Mouse (Mus musculus) neural tube, embryonic 14.5 days (tissue): ENCODE results near the gene Ctse. TPM values are rescaled to one million over a fixed set of nuclear protein-coding genes. Genes with fewer than 3 reads are reported as not detected.
A peak's percentile ranks its signal among the peaks of the same experiment; 100 is the strongest.

Experiments
- ATAC-seq: fragments of 200-750 bp; cut with Nextera tagmentation; 2 replicates; pipeline ENCODE4 v1.8.0; 2017; ENCODE audit warnings: low read depth, mild to moderate bottlenecking, moderate TSS enrichment, moderate library complexity
- H3K27ac ChIP-seq: fragments of 300-500 bp; sonication (generic); 2 replicates; pipeline ENCODE4 v1.5.1; 2014; ENCODE audit warnings: low read depth, mild to moderate bottlenecking, control low read depth, low read length, moderate library complexity, mixed read lengths
- H3K27me3 ChIP-seq: fragments of 300-500 bp; sonication (generic); 2 replicates; pipeline ENCODE4 v1.6.1; 2014; ENCODE audit warnings: low read length; ENCODE audit not compliant: control insufficient read depth, insufficient read depth
- H3K36me3 ChIP-seq: fragments of 300-500 bp; sonication (generic); 2 replicates; pipeline ENCODE4 v1.6.1; 2014; ENCODE audit warnings: low read length, mixed read lengths; ENCODE audit not compliant: control insufficient read depth, insufficient read depth
- H3K4me1 ChIP-seq: fragments of 300-500 bp; sonication (generic); 2 replicates; pipeline ENCODE4 v1.6.1; 2014; ENCODE audit warnings: low read length; ENCODE audit not compliant: control insufficient read depth, insufficient read depth
- H3K4me2 ChIP-seq: fragments of 300-500 bp; sonication (generic); 2 replicates; pipeline ENCODE4 v1.6.1; 2014; ENCODE audit warnings: mild to moderate bottlenecking, low read depth, low read length, control low read depth
- H3K4me3 ChIP-seq: fragments of 300-500 bp; sonication (generic); 2 replicates; pipeline ENCODE4 v1.5.1; 2014; ENCODE audit warnings: low read depth, low read length, control low read depth, mixed read lengths
- H3K9ac ChIP-seq: fragments of 300-500 bp; sonication (generic); replicated peaks from 2 replicates; pipeline ENCODE4 v1.6.1; 2014; ENCODE audit warnings: low read depth, mild to moderate bottlenecking, control low read depth, low read length, mixed read lengths
- H3K9me3 ChIP-seq: fragments of 300-500 bp; sonication (generic); 2 replicates; pipeline ENCODE4 v1.6.1; 2016; ENCODE audit warnings: low read length; ENCODE audit not compliant: control insufficient read depth
- WGBS: fragments of 180-500 bp; shearing (Covaris S2); extraction: QIAGEN DNeasy Blood & Tissue Kit; methylation state at CpG from one replicate; pipeline ENCODE4 v1.1.7; 2014; 5-methylcytosine and 5-hydroxymethylcytosine counted together
- polyA plus RNA-seq: library from polyadenylated mRNA; unstranded; fragments of >200 nt; fragmentation: Nextera tagmentation; extraction: Ambion mirVana; gene quantifications from 2 replicates; pipeline ENCODE4 v1.2.1, GENCODE M21; 2014

Ctse gene
- polyA plus RNA-seq, 1 experiment from 2014 or later: not detected

DNA sequence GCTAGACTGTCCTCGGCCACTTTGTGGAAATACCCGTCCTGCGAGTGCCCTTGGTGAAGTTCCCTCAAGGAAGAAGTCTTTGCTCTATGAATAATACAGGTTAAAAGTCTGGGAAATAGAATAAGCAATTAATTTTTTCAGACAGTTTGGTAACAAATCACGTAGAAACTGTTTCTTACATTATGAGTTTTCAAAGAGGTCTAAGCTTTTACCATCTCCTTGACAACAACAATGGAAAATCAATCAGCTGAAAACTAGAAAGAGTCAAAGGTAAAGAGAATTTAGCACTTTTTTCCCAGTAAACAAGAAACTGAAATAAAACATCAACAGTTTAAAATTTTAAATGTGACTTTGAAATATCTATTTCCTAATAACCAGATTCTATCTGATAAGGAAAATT, 2.0 kb downstream of the Ctse start:
- 75% methylated on average over 4 of the region's 4 CpGs for WGBS
- Histone ChIP-seq H3K4me2 (no peak overlapping the region), H3K36me3 (no peaks in the 10 kb centered on the region), H3K9ac (no peak overlapping the region), H3K9me3 (no peaks in the 10 kb centered on the region), H3K4me3 (no peak overlapping the region), H3K27ac (no peak overlapping the region), H3K4me1 (no peaks in the 10 kb centered on the region), H3K27me3 (no peaks in the 10 kb centered on the region)
- no peak for ATAC-seq

- WGBS: 95% methylated on average over 13 of the region's 13 CpGs
- ATAC-seq: no peak
Measured at GRCm38 (mm10) chr1:131641565-131641964, 3.5 kb downstream of the Ctse start.

GRCm38 (mm10) chr1:131642251-131642650, 4.1 kb downstream of the Ctse start:
- WGBS: 92% methylated on average over 2 of the region's 2 CpGs
- no peak for ATAC-seq
- H3K4me1 ChIP-seq: no peaks in the 10 kb centered on the region
- H3K4me3 ChIP-seq: no peak overlapping the region
- no peak overlapping the region for H3K9ac ChIP-seq
- H3K9me3 ChIP-seq: no peaks in the 10 kb centered on the region
- H3K4me2 ChIP-seq: no peak overlapping the region
- no peaks in the 10 kb centered on the region for H3K36me3 ChIP-seq
- H3K27ac ChIP-seq: no peak overlapping the region
- no peaks in the 10 kb centered on the region for H3K27me3 ChIP-seq

More at GRCm38 (mm10) chr1:131641565-131641964, 3.5 kb downstream of the Ctse start:
- Histone ChIP-seq H3K27ac (no peak overlapping the region), H3K4me1 (no peaks in the 10 kb centered on the region), H3K9me3 (no peaks in the 10 kb centered on the region), H3K4me2 (no peak overlapping the region), H3K4me3 (no peak overlapping the region), H3K36me3 (no peaks in the 10 kb centered on the region), H3K9ac (no peak overlapping the region), H3K27me3 (no peaks in the 10 kb centered on the region)

DNA sequence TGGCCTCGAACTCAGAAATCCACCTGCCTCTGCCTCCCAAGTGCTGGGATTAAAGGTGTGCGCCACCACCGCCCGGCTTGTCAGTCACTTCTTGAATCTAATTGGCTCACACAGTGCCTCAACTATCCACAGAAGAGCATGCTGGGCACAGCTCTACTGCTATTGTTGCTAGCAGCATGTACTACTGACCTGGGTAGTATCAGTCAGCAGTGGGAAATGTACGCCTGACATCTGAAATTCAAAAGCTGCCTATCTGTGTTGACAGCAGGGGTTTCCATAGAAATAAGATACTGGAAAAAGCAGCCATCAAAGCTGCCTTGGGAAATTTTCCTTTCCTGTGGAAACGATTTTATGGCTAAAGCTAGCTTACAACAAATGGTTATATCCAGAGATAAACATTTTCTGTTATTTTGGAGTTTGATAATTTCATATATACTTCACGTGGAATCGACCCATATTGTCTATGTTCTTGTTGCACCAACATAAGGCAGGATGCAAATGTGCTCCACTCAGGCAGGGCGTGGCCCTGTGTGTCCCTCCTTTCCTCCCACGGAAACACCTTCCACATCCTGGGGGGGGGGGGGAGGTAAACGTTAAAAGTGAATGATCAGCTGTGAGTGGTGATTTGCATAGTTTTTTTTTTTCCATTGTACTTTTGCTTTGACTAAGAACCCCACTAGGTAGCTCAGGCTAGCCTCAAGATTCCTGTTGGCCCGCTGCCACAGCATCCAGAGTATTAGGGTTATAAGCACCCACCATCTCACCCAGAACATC, 14.8 kb downstream of the Ctse start:
- 82% methylated on average over 12 of the region's 12 CpGs for WGBS
- no peaks in the 10 kb centered on the region for H3K36me3 ChIP-seq
- H3K4me2 ChIP-seq: no peak overlapping the region
- no peak for ATAC-seq
- H3K9ac ChIP-seq: no peak overlapping the region
- H3K4me3 ChIP-seq: no peak overlapping the region
- no peak overlapping the region for H3K27ac ChIP-seq
- H3K9me3 ChIP-seq: no peaks in the 10 kb centered on the region
- H3K4me1 ChIP-seq: no peaks in the 10 kb centered on the region
- no peaks in the 10 kb centered on the region for H3K27me3 ChIP-seq

GRCm38 (mm10) chr1:131655601-131656000, 17.5 kb downstream of the Ctse start:
- no peaks in the 10 kb centered on the region for H3K4me1 ChIP-seq
- no peak overlapping the region for H3K4me3 ChIP-seq
- no peaks in the 10 kb centered on the region for H3K9me3 ChIP-seq
- H3K4me2 ChIP-seq: no peak overlapping the region
- H3K27ac ChIP-seq: no peak overlapping the region
- 92% methylated on average over 6 of the region's 6 CpGs for WGBS
- H3K9ac ChIP-seq: no peak overlapping the region
- no peak for ATAC-seq
- no peaks in the 10 kb centered on the region for H3K27me3 ChIP-seq
- no peaks in the 10 kb centered on the region for H3K36me3 ChIP-seq

DNA sequence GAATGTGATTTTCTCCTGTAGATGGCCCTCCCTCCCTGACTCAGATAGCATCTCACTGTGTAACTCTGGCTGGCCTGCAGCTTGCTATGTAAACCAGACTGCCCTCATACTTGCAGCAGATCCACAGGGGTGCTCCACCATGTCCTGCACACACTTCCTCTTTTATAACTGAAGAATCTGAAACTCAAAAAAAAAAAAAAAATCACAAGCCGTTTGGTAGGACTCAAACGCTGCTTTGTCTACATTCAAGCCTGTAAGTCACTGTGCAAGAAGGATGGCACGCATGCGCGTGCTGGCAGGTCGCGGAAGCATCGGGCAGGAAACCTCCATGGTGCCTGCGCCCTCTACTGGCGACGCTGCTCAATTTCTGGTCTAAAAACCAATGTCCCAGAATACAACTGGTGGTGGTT, 19.8 kb downstream of the Ctse start:
- Histone ChIP-seq H3K27ac (peak overlapping the region; percentile 85), H3K9me3 (no peaks in the 10 kb centered on the region), H3K36me3 (no peaks in the 10 kb centered on the region), H3K27me3 (no peaks in the 10 kb centered on the region), H3K9ac (peak overlapping the region; percentile 47), H3K4me3 (no peak overlapping the region), H3K4me2 (peak overlapping the region; percentile 48), H3K4me1 (no peaks in the 10 kb centered on the region)
- ATAC-seq: peak; percentile 95
- WGBS: under 1% methylated on average over 11 of the region's 11 CpGs

DNA sequence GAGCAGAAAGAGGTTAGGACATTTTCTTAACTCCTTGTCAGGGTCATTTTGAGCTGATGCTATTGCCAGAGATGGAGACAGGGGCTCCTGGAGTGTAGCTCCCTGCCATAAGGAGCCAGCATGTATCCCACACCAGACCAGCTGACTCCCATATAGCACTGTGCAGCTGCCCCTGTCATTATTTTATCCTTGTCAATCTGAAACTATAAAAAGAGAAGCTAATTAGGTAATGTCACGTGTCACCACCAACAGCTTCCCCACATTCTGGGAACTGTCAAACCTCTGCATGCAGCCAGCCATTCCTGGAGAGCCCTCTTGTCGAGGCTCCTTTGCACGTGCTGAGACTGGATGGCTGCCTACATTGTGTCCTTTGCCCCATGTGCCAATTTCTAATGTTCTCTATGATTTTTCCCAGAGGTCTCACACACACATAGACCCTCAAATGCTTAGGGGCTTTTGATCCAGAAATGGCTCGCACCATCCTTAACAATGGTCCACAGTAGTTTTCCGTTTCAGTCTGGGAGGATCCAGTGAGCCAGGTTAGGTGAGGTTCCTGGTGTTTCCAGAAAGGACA, 21.5 kb downstream of the Ctse start:
- no peak overlapping the region for H3K4me2 ChIP-seq
- H3K27ac ChIP-seq: no peak overlapping the region
- H3K4me3 ChIP-seq: no peak overlapping the region
- no peaks in the 10 kb centered on the region for H3K27me3 ChIP-seq
- H3K4me1 ChIP-seq: no peaks in the 10 kb centered on the region
- no peaks in the 10 kb centered on the region for H3K36me3 ChIP-seq
- H3K9ac ChIP-seq: no peak overlapping the region
- no peak for ATAC-seq
- H3K9me3 ChIP-seq: no peaks in the 10 kb centered on the region
- 76% methylated on average over 5 of the region's 5 CpGs for WGBS

- Histone ChIP-seq H3K27me3 (no peaks in the 10 kb centered on the region), H3K4me2 (no peak overlapping the region), H3K4me1 (no peaks in the 10 kb centered on the region), H3K27ac (no peak overlapping the region), H3K9me3 (no peaks in the 10 kb centered on the region), H3K9ac (no peak overlapping the region), H3K36me3 (no peaks in the 10 kb centered on the region), H3K4me3 (no peak overlapping the region)
- 90% methylated on average over 2 of the region's 2 CpGs for WGBS
- no peak for ATAC-seq
Measured at GRCm38 (mm10) chr1:131660266-131660665, 22.2 kb downstream of the Ctse start.

- Histone ChIP-seq H3K27ac (no peak overlapping the region), H3K36me3 (no peaks in the 10 kb centered on the region), H3K4me1 (no peaks in the 10 kb centered on the region), H3K27me3 (no peaks in the 10 kb centered on the region), H3K4me2 (no peak overlapping the region), H3K9ac (no peak overlapping the region), H3K4me3 (no peak overlapping the region), H3K9me3 (no peaks in the 10 kb centered on the region)
- no peak for ATAC-seq
- WGBS: 85% methylated on average over 7 of the region's 7 CpGs
Measured at GRCm38 (mm10) chr1:131660716-131661472, 22.8 kb downstream of the Ctse start.
